Mouse (Mus musculus): ENCODE measurements around the gene Igdcc4.

The Igdcc4 gene

DNA sequence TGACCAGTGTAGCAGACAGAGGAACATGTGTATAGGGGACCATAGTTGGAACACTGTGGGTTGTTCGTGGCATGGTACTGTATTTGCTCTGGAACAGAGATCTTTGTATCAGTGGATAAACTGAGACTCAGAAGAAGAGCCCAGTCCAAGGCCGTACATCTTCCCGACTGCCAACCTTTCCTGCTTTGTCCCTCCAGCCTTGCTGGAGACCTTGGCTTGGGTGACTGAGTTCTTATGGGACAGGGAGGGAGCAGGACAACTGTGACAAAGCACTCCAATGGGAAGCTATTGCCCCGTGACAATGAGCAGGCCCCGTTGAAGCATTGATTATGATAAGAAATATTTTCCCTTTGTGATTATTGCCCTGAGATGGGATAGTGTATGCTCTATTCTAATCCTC lies 10.4 kb downstream of the Igdcc4 start:
- DNase-seq (ENCODE audit: low spot score): no peak

DNA sequence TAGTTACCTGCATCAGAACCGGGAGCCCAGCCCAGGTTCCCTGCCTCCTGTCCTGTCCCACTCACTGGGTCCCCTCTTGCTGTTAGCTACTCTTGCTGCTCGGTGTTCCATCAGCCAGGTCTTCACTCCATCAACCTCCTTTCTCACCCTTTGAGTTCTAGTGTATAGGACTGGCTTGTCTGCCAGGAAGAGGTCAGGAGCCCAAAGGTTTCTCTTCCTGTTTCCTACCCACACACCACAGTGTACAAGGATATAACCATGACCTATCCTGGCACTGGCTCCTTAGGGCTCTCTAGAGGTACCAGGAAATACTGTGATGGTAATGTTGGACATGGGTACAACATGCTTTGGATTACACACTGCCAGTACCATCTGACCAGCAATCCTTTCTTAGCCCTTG lies 12.4 kb downstream of the Igdcc4 start:
- no peak for DNase-seq (ENCODE audit: low spot score)

DNA sequence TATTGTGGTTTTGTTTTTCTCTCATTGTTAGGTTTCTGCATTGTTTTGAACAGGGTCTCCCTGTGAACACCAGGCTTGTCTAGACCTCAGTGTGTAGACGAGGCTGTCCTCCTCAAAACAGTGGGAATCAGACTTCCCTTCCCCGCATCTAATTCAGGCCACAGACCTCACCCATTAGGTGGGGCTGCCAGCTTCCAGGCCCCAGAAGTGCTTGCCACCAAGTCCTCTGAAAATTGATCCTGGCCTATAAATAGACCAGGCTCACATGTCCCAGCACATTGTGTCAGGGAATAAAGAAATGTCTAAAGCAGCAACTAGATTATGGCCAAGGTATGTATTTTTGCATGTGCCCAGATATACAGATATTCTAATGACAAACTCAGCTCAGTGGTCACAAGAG lies 14.6 kb downstream of the Igdcc4 start:
- DNase-seq (ENCODE audit: low spot score): no peak

DNA sequence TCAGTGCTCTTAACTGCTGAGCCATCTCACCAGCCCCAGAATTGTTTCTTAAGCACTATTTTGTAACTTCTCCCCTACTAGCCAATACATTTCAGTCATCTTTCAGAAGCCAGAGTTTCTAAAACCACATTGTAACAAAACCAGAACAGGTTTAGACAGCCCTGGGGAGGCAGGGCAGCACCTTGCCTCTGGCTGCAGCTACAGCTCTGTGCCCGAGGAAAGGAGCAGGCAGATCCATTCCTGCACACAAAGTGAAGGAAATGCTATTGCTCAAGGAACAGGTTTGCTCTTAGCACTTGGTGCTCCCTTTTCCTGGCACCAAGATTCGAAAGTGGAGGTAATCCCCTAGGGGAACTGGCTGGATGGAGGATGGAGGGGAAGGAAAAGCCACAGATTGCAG lies 16.2 kb downstream of the Igdcc4 start:
- no peak for DNase-seq (ENCODE audit: low spot score)

DNA sequence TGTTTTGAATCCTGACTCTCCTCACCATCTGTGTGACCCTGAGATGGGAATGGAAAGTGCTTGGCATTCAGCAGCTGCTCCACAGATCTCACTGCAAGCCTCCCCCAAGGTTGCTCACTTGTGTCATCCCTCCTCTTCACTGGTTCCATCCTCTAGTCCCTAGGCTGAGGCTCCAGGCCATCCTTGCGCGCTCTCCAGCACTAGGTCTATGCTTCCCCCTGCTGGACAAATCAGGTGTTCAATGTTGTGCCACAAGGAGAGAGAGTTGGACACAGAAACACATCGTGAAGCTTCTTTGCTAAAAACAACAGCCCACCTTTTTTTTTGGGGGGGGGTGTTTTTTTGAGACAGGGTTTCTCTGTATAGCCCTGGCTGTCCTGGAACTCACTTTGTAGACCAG lies 19.6 kb downstream of the Igdcc4 start:
- DNase-seq (ENCODE audit: low spot score): peak; percentile 83

DNA sequence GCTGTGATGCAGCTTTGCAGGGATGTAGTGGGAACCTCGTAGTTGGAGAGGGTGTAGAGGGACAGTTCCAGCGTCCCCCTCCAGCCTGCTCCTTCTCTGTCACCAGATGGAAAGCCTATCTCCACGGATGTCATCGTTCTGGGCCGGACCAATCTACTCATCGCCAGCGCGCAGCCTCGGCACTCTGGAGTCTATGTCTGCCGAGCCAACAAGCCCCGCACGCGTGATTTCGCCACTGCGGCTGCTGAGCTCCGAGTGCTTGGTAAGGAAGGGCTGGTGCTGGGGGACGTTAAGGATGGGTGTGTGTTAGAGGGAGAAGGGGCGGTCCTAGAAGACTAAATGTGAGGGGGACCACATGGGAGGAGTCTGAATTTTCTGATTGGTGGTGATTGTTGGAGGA lies 21.3 kb downstream of the Igdcc4 start:
- peak; percentile 76 for DNase-seq (ENCODE audit: low spot score)

DNA sequence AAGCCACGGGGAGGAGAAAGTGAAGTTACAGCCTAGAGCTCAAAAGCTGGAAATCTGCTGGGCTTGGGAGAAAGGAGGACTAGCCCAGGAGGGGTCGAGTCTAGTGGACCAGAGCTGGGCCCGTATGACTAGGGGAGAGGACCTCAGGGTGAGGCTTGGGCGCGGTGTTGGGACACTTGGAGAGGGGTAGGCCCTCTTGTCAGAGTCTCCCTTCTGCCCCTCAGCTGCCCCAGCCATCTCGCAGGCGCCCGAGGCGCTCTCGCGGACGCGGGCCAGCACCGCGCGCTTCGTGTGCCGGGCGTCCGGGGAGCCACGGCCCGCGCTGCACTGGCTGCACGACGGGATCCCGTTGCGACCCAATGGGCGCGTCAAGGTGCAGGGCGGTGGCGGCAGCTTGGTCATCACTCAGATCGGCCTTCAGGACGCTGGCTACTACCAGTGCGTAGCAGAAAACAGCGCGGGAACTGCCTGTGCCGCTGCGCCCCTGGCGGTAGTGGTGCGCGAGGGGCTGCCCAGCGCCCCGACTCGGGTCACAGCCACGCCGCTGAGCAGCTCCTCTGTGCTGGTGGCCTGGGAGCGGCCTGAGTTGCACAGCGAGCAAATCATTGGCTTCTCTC lies 22.4 kb downstream of the Igdcc4 start:
- DNase-seq (ENCODE audit: low spot score): no peak

DNA sequence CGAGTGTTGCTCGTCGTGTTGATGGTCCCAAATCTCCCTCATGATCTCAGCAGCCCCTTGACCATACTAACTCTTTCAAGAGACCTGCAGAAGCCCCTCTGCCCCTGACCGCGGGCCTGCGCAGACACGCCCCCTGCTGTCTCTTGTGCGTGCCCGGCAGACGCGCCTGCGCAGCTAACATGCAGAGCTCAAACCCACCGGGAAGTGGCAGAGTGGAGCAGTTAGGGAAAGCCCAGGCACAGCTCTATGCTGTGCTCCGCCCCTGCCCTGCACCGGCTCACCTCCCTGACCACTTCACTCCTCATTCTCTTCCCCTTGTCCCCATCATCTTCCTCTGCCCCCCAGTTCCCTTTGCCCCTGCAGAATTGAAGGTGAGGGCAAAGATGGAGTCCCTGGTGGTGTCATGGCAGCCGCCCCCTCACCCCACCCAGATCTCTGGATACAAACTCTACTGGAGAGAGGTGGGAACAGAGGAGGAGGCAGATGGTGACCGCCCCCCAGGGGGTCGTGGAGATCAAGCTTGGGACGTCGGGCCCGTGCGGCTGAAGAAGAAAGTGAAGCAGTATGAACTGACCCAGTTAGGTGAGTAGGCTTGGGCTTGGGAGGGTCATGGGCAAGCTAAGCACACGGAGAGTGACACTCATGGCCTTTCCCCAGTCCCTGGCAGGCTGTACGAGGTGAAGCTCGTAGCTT lies 27.0 kb downstream of the Igdcc4 start:
- DNase-seq (ENCODE audit: low spot score): no peak

DNA sequence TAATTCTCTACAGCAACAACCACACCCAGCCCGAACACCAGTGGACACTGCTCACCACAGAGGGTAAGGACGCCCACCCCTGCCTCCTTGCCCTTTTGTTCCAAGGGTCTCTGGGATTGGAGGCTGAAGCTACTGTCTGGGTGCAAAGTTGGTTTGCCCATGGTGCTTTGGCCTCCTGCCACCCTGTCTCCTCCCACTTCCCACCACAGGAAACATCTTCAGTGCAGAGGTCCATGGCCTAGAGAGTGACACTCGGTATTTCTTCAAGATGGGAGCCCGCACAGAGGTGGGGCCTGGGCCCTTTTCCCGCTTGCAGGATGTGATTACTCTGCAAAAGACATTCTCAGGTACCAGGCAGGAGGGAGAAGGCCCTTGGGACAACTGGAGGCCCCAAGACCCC lies 30.4 kb downstream of the Igdcc4 start:
- no peak for DNase-seq (ENCODE audit: low spot score)

DNA sequence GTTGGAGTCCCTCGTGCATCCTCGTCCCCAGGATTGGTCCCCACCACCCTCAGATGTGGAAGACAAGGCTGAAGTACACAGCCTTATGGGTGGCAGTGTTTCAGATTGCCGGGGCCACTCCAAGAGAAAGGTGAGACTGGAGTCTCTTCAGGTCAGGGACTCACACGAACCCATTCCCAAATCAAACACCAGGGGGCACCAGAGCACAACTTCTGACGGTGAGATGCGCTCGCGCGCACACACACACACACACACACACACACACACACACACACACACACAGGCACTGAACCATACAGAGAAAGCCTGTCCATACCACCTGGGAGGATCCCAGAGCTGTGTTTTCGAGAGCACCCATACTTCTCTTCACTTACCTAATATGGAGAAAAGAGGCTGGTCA lies 32.5 kb downstream of the Igdcc4 start:
- peak; percentile 75 for DNase-seq (ENCODE audit: low spot score)

DNA sequence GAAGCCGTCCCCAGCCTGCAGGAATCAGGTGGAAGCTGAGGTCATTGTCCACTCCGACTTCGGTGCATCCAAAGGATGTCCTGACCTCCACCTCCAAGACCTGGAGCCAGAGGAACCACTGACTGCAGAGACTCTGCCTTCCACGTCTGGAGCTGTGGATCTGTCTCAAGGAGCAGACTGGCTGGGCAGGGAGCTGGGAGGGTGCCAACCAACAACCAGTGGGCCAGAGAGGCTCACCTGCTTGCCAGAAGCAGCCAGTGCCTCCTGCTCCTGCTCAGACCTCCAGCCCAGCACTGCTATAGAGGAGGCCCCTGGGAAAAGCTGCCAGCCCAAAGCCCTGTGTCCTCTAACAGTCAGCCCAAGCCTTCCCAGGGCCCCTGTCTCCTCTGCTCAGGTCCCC lies 33.8 kb downstream of the Igdcc4 start:
- DNase-seq (ENCODE audit: low spot score): no peak

DNA sequence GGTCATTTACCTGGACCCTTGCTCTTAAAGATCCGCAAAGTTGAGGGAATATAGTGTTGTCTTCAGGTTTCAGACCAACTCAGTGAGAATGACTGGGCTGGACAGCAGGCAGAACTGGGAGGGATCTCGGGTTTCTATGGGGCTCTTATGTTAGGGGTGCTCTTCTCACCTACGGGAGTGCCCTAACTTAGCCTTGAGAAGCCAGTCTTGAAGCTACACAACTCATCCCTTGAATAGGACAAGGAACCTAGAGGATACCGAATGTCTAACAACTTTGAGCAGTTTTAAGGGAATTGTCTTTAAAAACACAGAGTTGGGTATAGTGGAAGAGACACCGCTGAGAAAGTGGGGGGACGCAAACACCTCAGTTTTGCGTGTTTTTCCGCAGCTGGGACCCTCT lies 39.2 kb downstream of the Igdcc4 start:
- DNase-seq (ENCODE audit: low spot score): no peak

DNA sequence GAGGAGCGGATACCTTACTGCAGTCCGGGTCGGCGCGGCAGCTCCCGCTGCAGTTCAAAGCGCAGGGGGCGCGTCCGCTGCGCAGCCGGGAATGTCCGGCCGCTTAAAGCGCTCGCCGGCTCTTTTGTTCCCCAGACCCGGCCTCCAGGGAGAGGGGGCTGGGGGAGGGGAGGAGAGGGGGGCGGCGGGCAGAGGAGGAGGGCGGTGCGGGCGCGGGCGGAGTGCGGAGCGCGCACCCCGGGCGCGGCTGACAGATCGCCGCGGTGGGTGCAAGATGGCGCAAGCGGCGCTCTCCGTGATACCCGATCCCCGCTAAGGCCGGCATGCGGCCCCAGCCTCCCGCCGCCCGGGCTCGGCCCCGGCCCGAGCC lies 39.6 kb downstream of the Igdcc4 start, which contains the start of gene Igdcc3:
Igdcc3 (plus strand) TSS at position 254 of the 370 bp plus-strand sequence.
- no peak for DNase-seq (ENCODE audit: low spot score)

DNA sequence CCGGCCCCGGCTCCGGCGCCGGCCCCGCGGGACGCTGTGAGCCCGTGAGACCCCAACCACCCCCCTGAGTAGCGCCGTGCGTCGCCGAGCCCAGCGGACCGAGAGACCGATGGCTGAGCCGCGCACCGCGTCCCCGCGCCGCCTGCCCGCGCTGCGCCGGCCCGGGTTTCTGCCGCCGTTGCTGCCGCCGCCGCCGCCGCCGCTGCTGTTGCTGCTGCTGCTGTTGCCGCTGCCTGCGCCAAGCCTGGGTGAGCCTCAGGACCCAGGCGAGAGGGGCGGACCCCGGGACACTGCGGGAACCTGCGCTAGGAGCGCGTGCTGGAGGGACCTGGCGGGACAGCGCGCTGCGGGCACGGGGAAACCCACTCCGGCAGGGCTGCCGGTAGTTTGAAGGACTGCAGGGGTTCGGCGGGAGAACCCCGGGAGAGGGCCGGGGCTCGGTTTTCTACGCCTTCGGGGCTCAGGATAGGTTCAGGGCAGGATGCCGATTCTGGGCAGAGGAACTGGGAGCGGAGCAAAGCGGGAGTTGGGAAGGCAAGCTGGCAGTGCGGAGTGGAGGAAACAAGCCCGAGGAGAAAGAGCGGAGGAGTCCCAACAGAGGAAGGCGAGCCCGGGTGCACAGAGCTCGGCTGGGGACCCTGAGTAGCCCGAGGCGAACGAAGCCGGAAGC lies 40.2 kb downstream of the Igdcc4 start:
- no peak for DNase-seq (ENCODE audit: low spot score)

DNA sequence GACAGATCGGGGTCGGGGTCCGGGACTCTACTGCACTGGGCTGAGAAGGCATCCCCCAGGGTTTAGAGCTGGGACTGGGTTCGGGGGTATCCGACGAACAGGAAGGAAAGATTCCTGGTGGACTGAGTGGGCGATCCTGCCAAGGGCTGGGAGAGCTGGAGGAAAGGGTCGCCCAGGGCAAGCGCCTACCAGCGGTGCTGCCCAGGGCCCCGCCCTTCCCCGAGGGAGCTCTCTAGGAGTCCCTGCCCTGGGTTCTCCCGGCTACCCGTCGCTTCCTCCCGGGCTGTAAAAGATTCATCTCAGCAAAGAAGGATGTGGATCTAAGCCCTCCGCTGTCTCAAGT lies 40.7 kb downstream of the Igdcc4 start:
- DNase-seq (ENCODE audit: low spot score): no peak

DNA sequence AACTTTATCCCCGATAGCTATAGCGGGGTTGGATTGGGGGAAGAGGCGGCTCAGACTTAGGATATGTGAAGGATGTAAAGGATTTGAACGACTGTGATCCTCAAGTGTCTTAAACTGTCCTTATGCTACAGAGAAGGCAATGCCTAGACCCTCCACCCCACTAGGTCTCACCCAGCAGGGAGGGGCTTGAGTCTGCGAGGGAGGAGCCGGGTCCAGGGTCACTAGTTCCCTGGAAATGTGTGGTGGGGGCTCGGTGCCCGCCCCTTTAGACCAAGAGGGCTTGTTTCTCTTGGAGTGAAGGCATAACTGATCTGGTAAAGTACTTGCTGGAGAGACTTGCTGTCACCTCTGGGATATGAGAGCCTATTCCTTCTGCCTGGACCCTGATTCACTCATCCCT lies 41.1 kb downstream of the Igdcc4 start:
- DNase-seq (ENCODE audit: low spot score): no peak

DNA sequence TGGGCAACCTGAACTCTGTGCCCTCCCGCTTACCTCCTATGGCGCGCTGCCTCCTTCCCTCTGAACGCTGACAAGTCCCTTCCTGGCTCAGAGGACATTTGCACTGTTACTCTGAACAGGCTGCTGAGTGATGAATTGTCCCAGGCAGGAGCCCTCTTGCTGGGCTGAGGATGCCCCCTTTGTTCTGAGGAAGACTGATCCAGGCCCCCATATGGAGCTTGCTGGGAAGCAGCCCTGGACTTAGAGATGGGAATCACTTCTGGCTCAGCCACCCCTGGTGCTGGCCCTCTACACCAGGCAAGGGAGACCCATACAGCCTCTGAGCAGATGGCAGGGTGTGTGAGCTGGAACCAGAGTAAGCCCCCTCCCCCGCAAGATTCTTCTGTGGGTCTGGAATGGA lies 44.7 kb downstream of the Igdcc4 start:
- DNase-seq (ENCODE audit: low spot score): no peak

DNA sequence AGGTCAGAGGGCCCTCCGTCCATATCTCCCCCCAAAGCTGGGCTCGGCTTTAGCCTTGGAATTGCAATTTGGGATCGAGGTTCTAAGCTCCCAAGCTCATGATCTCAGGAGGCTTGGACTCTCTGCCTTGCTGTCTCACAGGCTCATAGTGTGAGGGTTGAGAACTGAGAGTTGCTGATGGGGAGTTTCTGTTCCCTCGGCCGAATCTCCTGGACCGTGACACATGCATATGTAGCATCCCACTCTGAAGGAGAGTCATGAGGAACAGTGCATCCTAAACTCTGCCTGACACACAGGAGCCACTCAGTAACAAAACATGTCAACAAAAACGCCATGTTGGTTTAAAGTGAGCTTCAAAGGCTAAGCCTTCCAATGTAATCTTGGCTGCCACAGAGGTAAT lies 47.2 kb downstream of the Igdcc4 start:
- DNase-seq (ENCODE audit: low spot score): no peak

DNA sequence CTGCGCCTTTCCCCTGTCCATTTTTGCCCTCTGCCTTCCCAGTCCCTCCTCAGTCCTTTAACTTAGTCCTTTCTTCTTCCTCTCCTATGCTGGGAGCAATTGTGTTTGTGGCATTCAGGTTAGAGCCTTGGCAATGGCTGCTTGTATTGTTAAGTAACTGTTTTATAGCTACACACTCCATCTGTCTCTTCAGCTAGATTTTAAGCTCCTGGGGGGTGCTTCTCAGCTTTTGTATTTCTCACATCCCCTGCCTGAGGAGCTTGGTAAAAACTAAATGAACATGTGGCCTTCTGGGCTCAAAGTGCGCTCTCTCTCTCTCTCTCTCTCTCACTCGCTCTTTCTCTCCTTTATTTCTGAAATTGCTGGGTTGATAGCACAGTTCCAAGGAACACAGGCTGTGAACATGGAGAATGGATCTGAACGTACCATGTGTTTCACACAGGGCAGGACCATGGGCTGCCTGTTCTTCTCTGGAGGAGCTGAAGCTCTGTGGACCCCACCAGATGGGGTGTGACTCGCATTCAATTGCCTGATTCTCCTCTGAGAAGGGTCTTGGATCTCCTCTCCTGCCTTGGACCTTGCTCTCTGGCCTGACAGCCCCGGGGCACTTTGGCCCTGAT lies 51.5 kb downstream of the Igdcc4 start:
- DNase-seq (ENCODE audit: low spot score): no peak

DNA sequence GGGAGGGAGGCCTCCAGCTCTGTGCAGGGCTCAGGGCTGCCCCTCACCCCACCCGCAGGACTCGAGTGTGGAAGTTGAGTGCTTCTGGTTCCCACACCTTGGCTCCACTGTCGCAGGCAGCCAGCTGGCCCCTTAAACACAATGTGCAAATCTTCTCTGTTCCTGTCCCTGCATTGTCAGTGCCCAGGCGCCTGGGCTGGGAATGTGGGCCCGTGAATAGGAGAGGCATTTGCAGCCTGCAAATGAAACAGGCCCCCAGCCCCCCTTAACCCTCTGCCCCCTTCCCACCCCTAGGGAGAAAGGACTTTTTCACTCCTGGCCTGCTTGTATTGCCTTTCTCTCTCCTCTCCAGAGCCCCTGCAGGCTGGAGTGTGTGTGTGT lies 52.0 kb downstream of the Igdcc4 start:
- no peak for DNase-seq (ENCODE audit: low spot score)

DNA sequence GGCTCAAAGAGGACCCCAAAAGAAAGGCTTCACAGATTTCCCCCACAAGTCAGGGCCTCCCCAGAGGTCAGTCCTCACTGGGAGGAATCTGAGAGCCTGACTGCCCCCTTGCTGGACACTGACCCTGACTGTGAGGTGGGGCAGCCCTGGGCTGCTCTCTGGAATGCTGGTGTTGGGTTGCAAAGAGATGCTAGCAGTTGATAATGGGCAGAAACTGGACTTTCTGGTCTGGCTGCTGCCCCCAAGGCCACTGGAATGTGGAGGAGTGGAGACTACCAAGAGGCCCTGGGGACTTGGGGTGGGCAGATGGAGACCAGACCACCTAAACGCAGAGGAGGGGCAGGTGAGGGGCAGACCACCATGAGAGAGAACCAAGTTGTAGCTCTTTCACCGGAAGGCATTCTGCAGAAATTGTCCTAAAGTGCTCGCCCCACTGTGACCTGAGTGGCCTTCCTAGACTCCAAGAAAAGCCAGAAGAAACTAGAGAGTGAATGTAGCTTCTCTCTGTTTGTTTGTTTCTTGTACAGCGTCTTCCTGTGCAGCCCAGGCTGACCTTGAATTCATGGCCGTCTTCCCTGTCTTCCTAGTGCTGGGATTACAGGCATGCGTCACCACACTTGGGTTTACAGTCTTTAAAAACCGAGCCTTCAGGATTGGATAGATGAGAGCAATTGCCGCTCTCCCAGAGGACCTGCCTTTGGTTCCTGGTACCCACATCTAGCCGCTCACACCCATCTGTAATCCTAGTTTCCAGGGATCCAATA lies 53.6 kb downstream of the Igdcc4 start:
- no peak for DNase-seq (ENCODE audit: low spot score)

DNA sequence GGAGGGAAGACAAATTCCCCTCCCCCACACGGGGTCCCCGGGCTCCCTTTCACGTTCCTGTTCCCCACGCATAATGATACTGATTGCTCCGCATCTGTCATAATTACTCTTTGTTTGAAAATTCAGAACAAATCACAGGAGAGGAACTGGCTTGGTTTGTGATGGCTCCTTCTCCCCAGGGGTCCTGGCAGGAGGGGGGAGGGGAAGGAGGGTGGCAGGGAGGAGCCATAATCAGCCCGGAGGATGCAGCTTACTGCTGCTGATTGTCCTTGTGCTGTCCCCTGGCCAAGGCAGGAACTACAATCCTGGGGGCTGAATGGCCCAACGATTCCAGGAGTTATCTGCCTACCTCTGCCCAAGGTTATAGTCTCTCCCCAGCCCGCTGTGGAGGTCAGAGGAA lies 55.3 kb downstream of the Igdcc4 start:
- DNase-seq (ENCODE audit: low spot score): no peak

DNA sequence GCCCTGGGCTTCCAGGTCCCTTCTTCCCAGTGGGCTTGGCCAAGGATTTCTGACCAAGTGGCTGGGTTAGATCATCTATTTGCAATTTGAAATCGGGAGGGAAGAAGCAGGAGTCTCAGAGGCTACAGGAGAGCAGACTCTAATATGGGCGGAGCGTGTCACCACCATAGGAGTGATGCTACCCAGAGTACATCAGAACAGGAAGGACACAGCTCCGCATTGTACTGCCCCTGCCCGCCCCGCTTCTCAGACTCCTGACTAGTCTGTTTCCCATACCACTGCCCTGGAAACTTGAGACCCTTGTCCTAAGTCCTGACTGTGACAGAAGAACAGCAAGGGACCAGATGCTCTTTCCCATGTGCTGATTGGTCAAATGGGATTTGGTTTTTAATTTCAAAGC lies 56.3 kb downstream of the Igdcc4 start:
- no peak for DNase-seq (ENCODE audit: low spot score)

Data from layer of hippocampus, adult 11-12 months (tissue).